Mouse (Mus musculus) ES-E14 (cell line): Measurements from ENCODE around the gene Nid1.

Source experiments
- CHD2 ChIP-seq: IDR thresholded peaks from 2 replicates; pipeline ENCODE4 v1.6.1; 2014; ENCODE audit warnings: mild to moderate bottlenecking, low read depth, low read length, inconsistent platforms
- MAFK ChIP-seq: IDR thresholded peaks from 2 replicates; pipeline ENCODE4 v1.6.1; 2014; ENCODE audit warnings: mild to moderate bottlenecking, low read depth, low read length, inconsistent platforms; ENCODE audit not compliant: insufficient read depth
- ZNF384 ChIP-seq: IDR thresholded peaks from 2 replicates; pipeline ENCODE4 v1.6.1; 2012; ENCODE audit warnings: low read depth, low read length, inconsistent platforms

DNA sequence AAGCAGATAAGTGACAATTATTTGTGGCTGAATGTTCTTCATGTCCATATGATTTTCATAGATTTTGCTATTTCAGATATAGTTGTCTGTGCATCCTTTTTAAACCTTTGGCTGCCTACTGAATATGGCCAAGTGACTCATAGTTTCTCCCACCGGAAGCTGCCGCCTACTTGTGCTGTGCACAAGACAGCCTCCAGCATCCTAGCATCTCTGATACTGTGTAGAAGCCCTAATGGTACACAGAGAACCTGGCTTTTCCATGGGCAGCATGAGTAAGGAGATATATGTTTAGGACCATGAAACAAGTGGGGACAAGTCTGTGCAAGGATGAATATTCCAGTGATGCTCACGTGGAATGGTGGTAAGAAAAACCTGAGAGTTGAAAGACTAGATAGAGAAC lies 117.8 kb downstream of the Nid1 start:
- TF ChIP-seq CHD2 = no peak
- no peak for TF ChIP-seq ZNF384
- no peak for TF ChIP-seq MAFK
